Mouse (Mus musculus) small intestine, adult 2 months (tissue): Measurements from ENCODE around the gene H2-M10.6. TPM values are rescaled to one million over a fixed set of nuclear protein-coding genes. Genes with fewer than 3 reads are reported as not detected.

Experiments used
- H3K27ac ChIP-seq: fragments of 200-500 bp; 2 replicates; pipeline ENCODE4 v1.5.1; 2012; ENCODE audit warnings: low read depth, low read length, control low read depth, inconsistent platforms; ENCODE audit not compliant: insufficient read depth
- H3K27me3 ChIP-seq: fragments of 200-500 bp; 2 replicates; pipeline ENCODE4 v1.6.1; 2012; ENCODE audit warnings: mild to moderate bottlenecking, moderate library complexity, low read length, inconsistent platforms; ENCODE audit not compliant: control insufficient read depth, insufficient read depth
- H3K36me3 ChIP-seq: fragments of 200-500 bp; 2 replicates; pipeline ENCODE4 v1.6.1; 2012; ENCODE audit warnings: mild to moderate bottlenecking, low read length, control low read depth, inconsistent platforms; ENCODE audit not compliant: control insufficient read depth, insufficient read depth
- H3K4me1 ChIP-seq: fragments of 200-500 bp; 2 replicates; pipeline ENCODE4 v1.6.1; 2012; ENCODE audit warnings: low read length, inconsistent platforms, mixed read lengths; ENCODE audit not compliant: control insufficient read depth, insufficient read depth, insufficient read length
- H3K4me3 ChIP-seq: fragments of 200-500 bp; 2 replicates; pipeline ENCODE4 v1.5.1; 2012; ENCODE audit warnings: low read depth, mild to moderate bottlenecking, control low read depth, inconsistent platforms, low read length, moderate library complexity
- CTCF ChIP-seq: fragments of 200-500 bp; IDR thresholded peaks from 2 replicates; pipeline ENCODE4 v1.5.1; 2012; ENCODE audit warnings: low read depth, mild to moderate bottlenecking, control low read depth, inconsistent platforms, low read length, moderate library complexity, mixed read lengths; ENCODE audit not compliant: insufficient replicate concordance, insufficient read length; ENCODE audit errors: extremely low read depth
- POLR2A ChIP-seq: fragments of 200-500 bp; IDR thresholded peaks from 2 replicates; pipeline ENCODE4 v1.6.1; 2012; ENCODE audit warnings: low read depth, mild to moderate bottlenecking, control low read depth, inconsistent platforms, low read length, moderate library complexity
- WGBS: fragments of 180-500 bp; shearing (Covaris S2); methylation state at CpG from one replicate; pipeline ENCODE4 v1.1.7; 2018; 5-methylcytosine and 5-hydroxymethylcytosine counted together
- polyA plus RNA-seq: library from polyadenylated mRNA; depleted of rRNA; stranded (reverse); fragments of >200 nt; gene quantifications from 2 replicates; pipeline ENCODE4 v1.2.3, GENCODE M21; 2012

H2-M10.6 gene
- polyA plus RNA-seq, 1 experiment = not detected

DNA sequence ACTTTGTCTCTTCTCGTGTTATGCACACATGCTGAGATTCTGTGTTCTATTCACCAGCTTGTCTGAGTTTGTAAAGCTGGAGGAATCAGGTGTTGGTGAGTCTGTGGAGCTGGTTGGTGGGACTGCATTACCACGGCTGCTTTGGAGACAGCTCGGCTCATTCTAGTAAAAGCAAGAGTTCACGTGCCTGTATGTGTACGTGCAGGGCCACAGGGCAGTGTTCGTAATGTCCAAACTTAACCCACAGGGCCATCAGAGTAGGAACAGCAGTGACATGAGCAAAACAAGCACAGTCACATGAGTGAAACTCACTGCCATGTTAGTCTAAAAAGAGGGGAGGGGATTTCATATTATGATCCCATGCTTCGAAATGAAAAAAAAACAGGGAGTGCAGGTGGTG, 31.7 kb downstream of the H2-M10.6 start:
- WGBS = 77% methylated on average over 7 of the region's 7 CpGs
- no peaks in the 10 kb centered on the region for H3K27me3 ChIP-seq
- no peak overlapping the region for H3K4me3 ChIP-seq
- peaks cover 17% of the 10 kb centered on the region for H3K36me3 ChIP-seq
- H3K4me1 ChIP-seq = peaks cover 22% of the 10 kb centered on the region
- no peak for TF ChIP-seq POLR2A
- no peak for TF ChIP-seq CTCF
- peak overlapping the region; percentile 49; the same call in 1 of the 2 replicates for H3K27ac ChIP-seq

GRCm38 (mm10) chr17:36844286-36844719, 32.3 kb downstream of the H2-M10.6 start:
- no peak for TF ChIP-seq POLR2A
- no peak for TF ChIP-seq CTCF
- H3K27ac ChIP-seq = peak overlapping the region; percentile 49
- H3K4me3 ChIP-seq = no peak overlapping the region
- no peaks in the 10 kb centered on the region for H3K27me3 ChIP-seq
- H3K36me3 ChIP-seq = peaks cover 14% of the 10 kb centered on the region
- H3K4me1 ChIP-seq = peaks cover 21% of the 10 kb centered on the region

DNA sequence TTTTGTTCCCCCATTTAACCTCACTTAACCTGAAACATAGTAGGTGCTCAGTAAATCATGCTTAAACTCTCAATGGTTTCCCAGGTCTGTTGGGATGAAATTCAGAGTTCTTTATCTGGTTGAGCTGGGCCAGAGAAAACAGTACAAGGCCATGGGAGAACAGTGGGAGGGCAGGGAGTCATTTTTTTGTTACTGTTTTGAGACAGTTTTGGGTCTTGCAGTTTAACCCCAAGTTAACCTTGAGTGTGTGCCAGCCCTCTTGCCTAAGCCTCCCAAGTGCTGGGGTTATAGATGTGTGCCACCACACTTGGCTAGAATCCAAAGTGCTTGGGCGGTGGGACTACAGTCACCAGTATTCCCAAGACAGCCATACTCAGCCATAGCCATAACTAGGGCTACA, 32.8 kb downstream of the H2-M10.6 start:
- Histone ChIP-seq H3K27ac (peak overlapping the region; percentile 9; the same call in 1 of the 2 replicates), H3K4me3 (no peak overlapping the region), H3K4me1 (peaks cover 21% of the 10 kb centered on the region), H3K36me3 (peaks cover 14% of the 10 kb centered on the region), H3K27me3 (no peaks in the 10 kb centered on the region)
- TF ChIP-seq POLR2A = no peak
- TF ChIP-seq CTCF = no peak
- WGBS = 54% methylated on average over 1 of the region's 1 CpGs

GRCm38 (mm10) chr17:36848911-36849310, 36.9 kb downstream of the H2-M10.6 start:
- WGBS = 66% methylated on average over 5 of the region's 5 CpGs
- Histone ChIP-seq H3K36me3 (peaks cover 39% of the 10 kb centered on the region), H3K4me3 (no peak overlapping the region), H3K27me3 (no peaks in the 10 kb centered on the region), H3K4me1 (peaks cover 32% of the 10 kb centered on the region), H3K27ac (no peak overlapping the region)
- TF ChIP-seq POLR2A (no peak), CTCF (no peak)

DNA sequence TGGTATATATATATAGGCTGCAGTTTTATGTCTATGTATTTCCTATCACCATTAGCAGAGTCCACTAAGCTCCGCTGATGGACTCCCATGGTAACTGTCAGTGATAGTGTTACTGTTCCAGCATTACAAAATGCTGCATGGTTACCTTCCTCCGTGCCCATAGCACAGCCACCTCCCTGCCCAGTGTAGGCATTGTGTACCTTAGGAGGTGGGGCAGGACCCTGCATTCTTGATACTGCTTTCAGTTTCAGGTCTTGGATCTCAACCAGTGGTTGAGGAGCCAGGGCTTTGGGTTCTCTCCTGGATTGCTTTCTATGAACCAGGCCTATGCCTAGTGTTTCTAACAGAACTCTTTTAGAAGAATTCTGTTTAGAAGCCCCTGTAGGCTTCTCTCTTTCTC, 38.0 kb downstream of the H2-M10.6 start:
- H3K4me1 ChIP-seq = peaks cover 22% of the 10 kb centered on the region
- TF ChIP-seq POLR2A (no peak), CTCF (no peak)
- no peak overlapping the region; the same call in 1 of the 2 replicates for H3K27ac ChIP-seq
- 30% methylated on average over 2 of the region's 2 CpGs for WGBS
- peaks cover 48% of the 10 kb centered on the region for H3K36me3 ChIP-seq
- no peak overlapping the region for H3K4me3 ChIP-seq
- H3K27me3 ChIP-seq = no peaks in the 10 kb centered on the region

DNA sequence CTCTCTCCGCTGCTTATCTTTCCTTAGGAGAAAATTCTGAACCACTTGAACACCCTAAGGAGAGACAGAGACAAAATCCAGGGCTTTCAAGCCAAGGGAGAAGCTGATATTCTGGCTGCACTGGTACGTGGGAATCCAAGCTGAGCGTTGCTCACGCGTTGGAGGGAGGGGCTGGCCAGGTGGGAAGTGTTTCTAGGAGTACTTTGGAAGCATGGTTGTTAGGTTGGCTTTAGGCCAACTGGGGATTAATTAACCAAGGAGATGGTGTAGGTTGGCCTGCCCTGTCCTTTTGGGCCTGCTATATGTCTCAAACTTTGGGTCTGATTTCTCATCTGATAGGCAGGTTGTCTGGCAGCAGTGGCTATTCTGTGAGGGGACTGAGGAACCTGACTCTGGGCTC, 39.2 kb downstream of the H2-M10.6 start:
- no peak for TF ChIP-seq POLR2A
- no peak for TF ChIP-seq CTCF
- Histone ChIP-seq H3K4me3 (no peak overlapping the region), H3K27me3 (no peaks in the 10 kb centered on the region), H3K36me3 (peaks cover 57% of the 10 kb centered on the region), H3K27ac (peak overlapping the region; percentile 42; the same call in 1 of the 2 replicates), H3K4me1 (peaks cover 18% of the 10 kb centered on the region)
- 35% methylated on average over 5 of the region's 5 CpGs for WGBS

- 38% methylated on average over 5 of the region's 5 CpGs for WGBS
- Histone ChIP-seq H3K4me3 (no peak overlapping the region), H3K4me1 (peaks cover 18% of the 10 kb centered on the region), H3K27me3 (no peaks in the 10 kb centered on the region), H3K36me3 (peaks cover 58% of the 10 kb centered on the region), H3K27ac (peak overlapping the region; percentile 20; the same call in 1 of the 2 replicates)
- TF ChIP-seq POLR2A = no peak
- no peak for TF ChIP-seq CTCF
Observed at GRCm38 (mm10) chr17:36851627-36852026, 39.7 kb downstream of the H2-M10.6 start.

DNA sequence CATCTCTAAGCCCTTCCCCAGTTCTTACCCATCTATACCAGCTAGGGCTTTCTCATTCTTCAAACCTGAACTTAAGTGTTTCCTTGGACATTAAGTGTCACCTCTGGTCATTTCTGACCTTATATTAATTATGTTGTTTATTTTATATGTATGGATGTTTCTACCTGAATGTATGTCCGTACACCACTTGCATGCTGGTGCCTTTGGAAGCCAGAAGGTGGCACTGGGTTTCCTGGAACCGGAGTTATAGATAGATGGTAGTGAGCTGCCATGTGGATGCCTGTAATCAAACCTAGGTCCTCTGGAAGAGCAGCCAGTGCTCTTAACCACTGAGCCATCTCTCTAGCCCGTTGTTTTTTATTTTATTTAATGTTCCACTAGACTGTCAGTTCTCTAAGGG, 43.5 kb downstream of the H2-M10.6 start:
- Histone ChIP-seq H3K36me3 (peaks cover 86% of the 10 kb centered on the region), H3K4me3 (no peak overlapping the region), H3K27ac (no peak overlapping the region), H3K4me1 (peaks cover 13% of the 10 kb centered on the region), H3K27me3 (no peaks in the 10 kb centered on the region)
- WGBS = 87% methylated on average over 3 of the region's 3 CpGs
- TF ChIP-seq POLR2A = no peak
- no peak; the same call in 1 of the 2 replicates for TF ChIP-seq CTCF
